Mouse (Mus musculus): Measurements from ENCODE around the gene Esr2. TPM values are rescaled to one million over a fixed set of nuclear protein-coding genes. Genes with fewer than 3 reads are reported as not detected.
A peak's percentile ranks its signal among the peaks of the same experiment; 100 is the strongest.
"Not testable (repeated sequence)": the region's sequence is repeated elsewhere in the genome, so short reads cannot be mapped to it uniquely, and the experiment has no call there.

Esr2 gene
- polyA plus RNA-seq, 1 experiment from 2014 or later = not detected

- in situ Hi-C loops (cut with MboI; ENCODE audit: low pct_unique_long_range_greater_than_20kb) = no loop called here
- TF ChIP-seq CTCF (IDR thresholded peaks at IDR 0.05) = no peak
- ATAC-seq (no peak), DNase-seq (ENCODE audit: low read depth, low spot score) (no peak)
- CTCF ChIA-PET = no interaction called here
- peaks cover 29% of the 10 kb centered on the region for H3K27me3 ChIP-seq
- POLR2A ChIA-PET = no interaction called here
Observed at GRCm38 (mm10) chr12:76165641-76166040, 11.4 kb downstream of the Esr2 start.

GRCm38 (mm10) chr12:76152389-76152788, 24.7 kb downstream of the Esr2 start:
- H3K27me3 ChIP-seq; DNase-seq (ENCODE audit: low read depth, low spot score); in situ Hi-C loops (cut with MboI; ENCODE audit: low pct_unique_long_range_greater_than_20kb); CTCF ChIA-PET; ATAC-seq; POLR2A ChIA-PET: not testable (repeated sequence)

GRCm38 (mm10) chr12:76136701-76137100, 40.4 kb downstream of the Esr2 start:
- POLR2A ChIA-PET = no interaction called here
- TF ChIP-seq CTCF (IDR thresholded peaks at IDR 0.05) = no peak
- H3K27me3 ChIP-seq = peaks cover 6% of the 10 kb centered on the region
- in situ Hi-C loops (cut with MboI; ENCODE audit: low pct_unique_long_range_greater_than_20kb) = no loop called here
- DNase-seq (ENCODE audit: low read depth, low spot score) = no peak
- ATAC-seq = no peak
- CTCF ChIA-PET = no interaction called here

GRCm38 (mm10) chr12:76133081-76133480, 44.0 kb downstream of the Esr2 start:
- DNase-seq (ENCODE audit: low read depth, low spot score); H3K27me3 ChIP-seq; CTCF ChIA-PET; POLR2A ChIA-PET; in situ Hi-C loops (cut with MboI; ENCODE audit: low pct_unique_long_range_greater_than_20kb); ATAC-seq: not testable (repeated sequence)

- TF ChIP-seq CTCF (IDR thresholded peaks at IDR 0.05) = no peak
- DNase-seq (ENCODE audit: low read depth, low spot score) (no peak), ATAC-seq (no peak)
- ChIA-PET CTCF (no interaction called here), POLR2A (no interaction called here)
- H3K27me3 ChIP-seq = no peaks in the 10 kb centered on the region
- in situ Hi-C loops (cut with MboI; ENCODE audit: low pct_unique_long_range_greater_than_20kb) = no loop called here
Observed at GRCm38 (mm10) chr12:76132591-76132990, 44.5 kb downstream of the Esr2 start.

GRCm38 (mm10) chr12:76130891-76131290, 46.2 kb downstream of the Esr2 start:
- DNase-seq (ENCODE audit: low read depth, low spot score) = no peak
- no peak for TF ChIP-seq CTCF (IDR thresholded peaks at IDR 0.05)
- no peaks in the 10 kb centered on the region for H3K27me3 ChIP-seq
- ChIA-PET CTCF (interaction anchor here (1.0 to 2.1 kb wide), 2 partner anchors 14 to 66 kb away, joined by 3 to 9 read pairs; no protein-coding TSS in a partner anchor), POLR2A (no interaction called here)
- in situ Hi-C loops (cut with MboI; ENCODE audit: low pct_unique_long_range_greater_than_20kb) = no loop called here
- no peak for ATAC-seq

- ChIA-PET POLR2A (no interaction called here), CTCF (interaction anchor here (1.0 to 2.1 kb wide), 3 partner anchors 13 to 67 kb away, joined by 3 to 9 read pairs (median 3); no protein-coding TSS in a partner anchor)
- in situ Hi-C loops (cut with MboI; ENCODE audit: low pct_unique_long_range_greater_than_20kb) = no loop called here
- H3K27me3 ChIP-seq = no peaks in the 10 kb centered on the region
- TF ChIP-seq CTCF (IDR thresholded peaks at IDR 0.05) = peak; percentile 80
- DNase-seq (ENCODE audit: low read depth, low spot score) (no peak), ATAC-seq (no peak)
Observed at GRCm38 (mm10) chr12:76130281-76130680, 46.8 kb downstream of the Esr2 start.

GRCm38 (mm10) chr12:76128831-76129230, 48.2 kb downstream of the Esr2 start:
- in situ Hi-C loops (cut with MboI; ENCODE audit: low pct_unique_long_range_greater_than_20kb) = no loop called here
- H3K27me3 ChIP-seq = no peaks in the 10 kb centered on the region
- POLR2A ChIA-PET = interaction anchor here (0.7 kb wide), 1 partner anchor 1125 kb away, joined by 5 read pairs; no protein-coding TSS in a partner anchor
- DNase-seq (ENCODE audit: low read depth, low spot score) = no peak
- CTCF ChIA-PET = interaction anchor here (1.5 to 2.1 kb wide), 2 partner anchors 12 to 32 kb away, joined by 3 to 9 read pairs; no protein-coding TSS in a partner anchor
- no peak for TF ChIP-seq CTCF (IDR thresholded peaks at IDR 0.05)
- ATAC-seq = no peak

GRCm38 (mm10) chr12:76128306-76128705, 48.8 kb downstream of the Esr2 start:
- in situ Hi-C loops (cut with MboI; ENCODE audit: low pct_unique_long_range_greater_than_20kb) = no loop called here
- ChIA-PET CTCF (no interaction called here), POLR2A (interaction anchor here (0.7 kb wide), 1 partner anchor 1124 kb away, joined by 5 read pairs; no protein-coding TSS in a partner anchor)
- TF ChIP-seq CTCF (IDR thresholded peaks at IDR 0.05) = no peak
- DNase-seq (ENCODE audit: low read depth, low spot score) (no peak), ATAC-seq (no peak)
- no peaks in the 10 kb centered on the region for H3K27me3 ChIP-seq

GRCm38 (mm10) chr12:76123223-76123622, 53.8 kb downstream of the Esr2 start:
- in situ Hi-C loops (cut with MboI; ENCODE audit: low pct_unique_long_range_greater_than_20kb) = no loop called here
- no peak for TF ChIP-seq CTCF (IDR thresholded peaks at IDR 0.05)
- ChIA-PET CTCF (no interaction called here), POLR2A (no interaction called here)
- DNase-seq (ENCODE audit: low read depth, low spot score) (no peak), ATAC-seq (no peak)
- H3K27me3 ChIP-seq = no peaks in the 10 kb centered on the region

- POLR2A ChIA-PET = no interaction called here
- ATAC-seq (no peak), DNase-seq (ENCODE audit: low read depth, low spot score) (no peak)
- CTCF ChIA-PET = interaction anchor here (0.9 to 2.5 kb wide), 5 partner anchors 11 to 32 kb away, joined by 3 to 9 read pairs (median 3); no protein-coding TSS in a partner anchor
- no peaks in the 10 kb centered on the region for H3K27me3 ChIP-seq
- TF ChIP-seq CTCF (IDR thresholded peaks at IDR 0.05) = no peak
- in situ Hi-C loops (cut with MboI; ENCODE audit: low pct_unique_long_range_greater_than_20kb) = no loop called here
Observed at GRCm38 (mm10) chr12:76117632-76118153, 59.4 kb downstream of the Esr2 start.

- POLR2A ChIA-PET = interaction anchor here (0.9 kb wide), 1 partner anchor 70 kb away, joined by 3 read pairs; no protein-coding TSS in a partner anchor
- no peak for TF ChIP-seq CTCF (IDR thresholded peaks at IDR 0.05)
- no peaks in the 10 kb centered on the region for H3K27me3 ChIP-seq
- DNase-seq (ENCODE audit: low read depth, low spot score) (no peak), ATAC-seq (no peak)
- CTCF ChIA-PET = interaction anchor here (0.8 to 2.5 kb wide), 2 partner anchors 13 kb away, joined by 3 to 9 read pairs; no protein-coding TSS in a partner anchor
- in situ Hi-C loops (cut with MboI; ENCODE audit: low pct_unique_long_range_greater_than_20kb) = no loop called here
Observed at GRCm38 (mm10) chr12:76116577-76116976, 60.5 kb downstream of the Esr2 start.
